Mouse (Mus musculus): ENCODE results near the gene Mars. TPM values are rescaled to one million over a fixed set of nuclear protein-coding genes. Genes with fewer than 3 reads are reported as not detected.

Gene Mars
- total and polyA plus RNA-seq, 3 experiments, result 147 to 195 TPM; not detected in 1

GRCm38 (mm10) chr10:127326828-127327227 lies 15.2 kb upstream of the Mars start:
- Histone ChIP-seq H3K9ac (ENCODE audit: control insufficient read depth, low read depth, low read length, poor library complexity, severe bottlenecking) (no peak overlapping the region), H3K9me3 (replicated peaks; ENCODE audit: insufficient read depth, low read length) (no peaks in the 10 kb centered on the region), H3K36me3 (ENCODE audit: control insufficient read depth in 1 of 2, insufficient read depth in 2 of 2, low read length in 2 of 2) (peaks cover 0 to 8% of the 10 kb centered on the region in 2 experiments; a peak in 2 of 4 replicates), H3K27ac (ENCODE audit: control insufficient read depth, low read depth, low read length) (no peak overlapping the region), H3K79me2 (ENCODE audit: control insufficient read depth, insufficient read depth, low read length, poor library complexity) (peaks cover 2% of the 10 kb centered on the region; the same call in 1 of the 2 replicates), H3K27me3 (ENCODE audit: control insufficient read depth in 1 of 2, insufficient read depth in 2 of 2, low read length in 2 of 2) (no peaks in the 10 kb centered on the region), H3K4me3 (ENCODE audit: control insufficient read depth in 1 of 2, insufficient read depth in 1 of 2, low read depth in 2 of 2, low read length in 2 of 2) (no peak overlapping the region), H3K4me1 (ENCODE audit: control insufficient read depth in 1 of 2, insufficient read depth in 2 of 2, low read length in 2 of 2) (peaks cover 8 to 15% of the 10 kb centered on the region in 2 experiments)
- TF ChIP-seq ETS1 (IDR thresholded peaks at IDR 0.05; ENCODE audit: low read depth, low read length) (no peak), MAZ (IDR thresholded peaks at IDR 0.05; ENCODE audit: low read depth, low read length) (no peak), UBTF (IDR thresholded peaks at IDR 0.05; ENCODE audit: borderline replicate concordance, insufficient read depth, low read depth, low read length) (no peak), MXI1 (IDR thresholded peaks at IDR 0.05; ENCODE audit: low read depth, low read length) (no peak), ZC3H11A (IDR thresholded peaks at IDR 0.05; ENCODE audit: low read depth, low read length) (no peak), MAX (IDR thresholded peaks at IDR 0.05; ENCODE audit: low read length) (no peak), ELF1 (IDR thresholded peaks at IDR 0.05; ENCODE audit: low read depth, low read length) (no peak)
- no peak for DNase-seq (ENCODE audit: low read depth, low spot score)

- H3K27me3 ChIP-seq (ENCODE audit: control insufficient read depth in 1 of 2, insufficient read depth in 2 of 2, low read length in 2 of 2), result no peaks in the 10 kb centered on the region
- H3K4me3 ChIP-seq (ENCODE audit: control insufficient read depth in 1 of 2, insufficient read depth in 1 of 2, low read depth in 2 of 2, low read length in 2 of 2), result no peak overlapping the region
- no peak overlapping the region for H3K27ac ChIP-seq (ENCODE audit: control insufficient read depth, low read depth, low read length)
- H3K4me1 ChIP-seq (ENCODE audit: control insufficient read depth in 1 of 2, insufficient read depth in 2 of 2, low read length in 2 of 2), result peaks cover 8 to 15% of the 10 kb centered on the region in 2 experiments
- H3K9me3 ChIP-seq (replicated peaks; ENCODE audit: insufficient read depth, low read length), result no peaks in the 10 kb centered on the region
- peaks cover 2% of the 10 kb centered on the region; the same call in 1 of the 2 replicates for H3K79me2 ChIP-seq (ENCODE audit: control insufficient read depth, insufficient read depth, low read length, poor library complexity)
- DNase-seq (ENCODE audit: low read depth, low spot score), result no peak
- H3K36me3 ChIP-seq (ENCODE audit: control insufficient read depth in 1 of 2, insufficient read depth in 2 of 2, low read length in 2 of 2), result peaks cover 0 to 8% of the 10 kb centered on the region in 2 experiments; a peak in 2 of 4 replicates
- TF ChIP-seq BHLHE40 (IDR thresholded peaks at IDR 0.05; ENCODE audit: borderline replicate concordance, low read depth, low read length) (no peak), NELFE (IDR thresholded peaks at IDR 0.05; ENCODE audit: low read depth, low read length) (no peak), GABPA (IDR thresholded peaks at IDR 0.05; ENCODE audit: low read depth, low read length) (no peak), MYB (IDR thresholded peaks at IDR 0.05; ENCODE audit: low read depth, low read length) (no peak), USF2 (IDR thresholded peaks at IDR 0.05; ENCODE audit: borderline replicate concordance in 1 of 2, insufficient read depth in 1 of 2, low read depth in 1 of 2, low read length in 2 of 2) (no peak), E2F4 (IDR thresholded peaks at IDR 0.05; ENCODE audit: borderline replicate concordance, low read depth, low read length) (no peak), RCOR1 (IDR thresholded peaks at IDR 0.05; ENCODE audit: low read depth, low read length) (no peak), CHD1 (IDR thresholded peaks at IDR 0.05; ENCODE audit: low read depth, low read length) (no peak), MXI1 (IDR thresholded peaks at IDR 0.05; ENCODE audit: low read depth, low read length) (no peak), KAT2A (conservative IDR thresholded peaks at IDR 0.05; ENCODE audit: low read depth, low read length) (no peak), ETS1 (IDR thresholded peaks at IDR 0.05; ENCODE audit: low read depth, low read length) (no peak), TBP (IDR thresholded peaks at IDR 0.05; ENCODE audit: low read depth, low read length) (no peak), HCFC1 (IDR thresholded peaks at IDR 0.05; ENCODE audit: low read depth, low read length) (no peak), GATA1 (IDR thresholded peaks at IDR 0.05; ENCODE audit: low read depth, low read length) (no peak), POLR2AphosphoS2 (IDR thresholded peaks at IDR 0.05; ENCODE audit: low read length) (no peak), ZC3H11A (IDR thresholded peaks at IDR 0.05; ENCODE audit: low read depth, low read length) (no peak), NRF1 (IDR thresholded peaks at IDR 0.05; ENCODE audit: insufficient read depth, low read depth, low read length, poor library complexity, severe bottlenecking) (no peak)
- H3K9ac ChIP-seq (ENCODE audit: control insufficient read depth, low read depth, low read length, poor library complexity, severe bottlenecking), result no peak overlapping the region
These were observed 14.6 kb upstream of the Mars start for GRCm38 (mm10) chr10:127326017-127326801.
